Mouse (Mus musculus): ENCODE results near the gene Ltb4r1. TPM values are rescaled to one million over a fixed set of nuclear protein-coding genes. Genes with fewer than 3 reads are reported as not detected.

The Ltb4r1 gene
- polyA plus RNA-seq, 1 experiment from 2014 or later = 0.11 TPM

DNA sequence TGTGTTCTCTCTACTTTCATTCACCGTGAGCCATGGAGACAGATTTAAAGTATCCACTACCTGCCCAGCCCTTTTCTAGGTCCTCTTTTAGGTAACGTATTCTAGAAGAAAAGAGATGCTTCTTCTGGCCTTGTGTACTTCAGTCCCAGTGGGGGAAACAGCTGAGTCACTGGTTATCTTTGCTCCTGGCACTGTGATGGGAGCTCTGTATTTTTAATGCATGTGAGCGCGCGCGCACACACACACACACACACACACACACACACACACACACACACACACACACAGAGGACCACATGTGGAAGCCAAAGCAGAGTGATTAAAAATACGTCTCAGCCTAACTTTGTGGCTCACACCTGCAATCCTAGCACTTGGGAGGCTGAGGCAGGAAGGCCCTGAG, 42.3 kb upstream of the Ltb4r1 start:
- H3K9me3 ChIP-seq (replicated peaks; ENCODE audit: control insufficient read depth, low read length) = no peaks in the 10 kb centered on the region
- no peak overlapping the region for H3K27ac ChIP-seq (ENCODE audit: low read depth, low read length)
- no peaks in the 10 kb centered on the region for H3K27me3 ChIP-seq (ENCODE audit: control insufficient read depth, insufficient read depth, low read length)
- WGBS (ENCODE audit: insufficient replicate concordance) = 91% methylated on average over 7 of the region's 7 CpGs
- no peak overlapping the region for H3K9ac ChIP-seq (ENCODE audit: low read depth, low read length)
- H3K4me3 ChIP-seq (ENCODE audit: low read depth, low read length) = no peak overlapping the region
- no peak overlapping the region for H3K4me2 ChIP-seq
- no peak for ATAC-seq (replicated peaks; ENCODE audit: insufficient number of reproducible peaks, low FRiP score, low TSS enrichment)
- 0 out of 2 replicates have a peak, but pooled peaks cover 4% of the 10 kb centered on the region for H3K36me3 ChIP-seq (ENCODE audit: control insufficient read depth, insufficient read depth, low read length)
- H3K4me1 ChIP-seq (ENCODE audit: control insufficient read depth, insufficient read depth, low read length) = no peaks in the 10 kb centered on the region

DNA sequence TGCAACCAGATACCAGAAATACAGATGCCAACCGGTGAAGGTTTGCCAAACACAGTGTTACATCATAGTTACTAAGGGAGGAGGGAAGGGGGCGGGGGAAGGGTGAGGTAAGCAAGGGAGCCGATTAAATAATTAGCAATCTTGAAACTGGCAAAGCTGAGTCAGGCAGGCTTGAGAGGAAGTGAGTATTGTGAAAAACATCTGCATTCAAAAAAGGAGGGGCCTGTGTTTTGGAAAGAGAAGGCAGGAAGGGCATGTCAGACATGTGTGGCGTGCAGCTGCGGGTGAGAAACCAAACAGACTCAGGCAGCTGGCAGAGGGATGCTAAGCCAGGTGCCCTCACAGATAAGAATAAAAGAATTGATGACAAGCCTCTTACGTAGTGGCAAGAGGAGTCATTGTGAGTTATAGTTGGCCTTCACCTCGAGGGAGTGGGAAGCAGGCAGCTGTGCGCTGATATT, 41.3 kb upstream of the Ltb4r1 start:
- 45% methylated on average over 8 of the region's 8 CpGs for WGBS (ENCODE audit: insufficient replicate concordance)
- no peak overlapping the region for H3K9ac ChIP-seq (ENCODE audit: low read depth, low read length)
- H3K4me3 ChIP-seq (ENCODE audit: low read depth, low read length) = no peak overlapping the region
- 0 out of 2 replicates have a peak, but pooled peaks cover 4% of the 10 kb centered on the region for H3K36me3 ChIP-seq (ENCODE audit: control insufficient read depth, insufficient read depth, low read length)
- H3K27ac ChIP-seq (ENCODE audit: low read depth, low read length) = no peak overlapping the region
- H3K27me3 ChIP-seq (ENCODE audit: control insufficient read depth, insufficient read depth, low read length) = no peaks in the 10 kb centered on the region
- H3K4me2 ChIP-seq = no peak overlapping the region
- no peaks in the 10 kb centered on the region for H3K4me1 ChIP-seq (ENCODE audit: control insufficient read depth, insufficient read depth, low read length)
- ATAC-seq (replicated peaks; ENCODE audit: insufficient number of reproducible peaks, low FRiP score, low TSS enrichment) = no peak
- H3K9me3 ChIP-seq (replicated peaks; ENCODE audit: control insufficient read depth, low read length) = no peaks in the 10 kb centered on the region

DNA sequence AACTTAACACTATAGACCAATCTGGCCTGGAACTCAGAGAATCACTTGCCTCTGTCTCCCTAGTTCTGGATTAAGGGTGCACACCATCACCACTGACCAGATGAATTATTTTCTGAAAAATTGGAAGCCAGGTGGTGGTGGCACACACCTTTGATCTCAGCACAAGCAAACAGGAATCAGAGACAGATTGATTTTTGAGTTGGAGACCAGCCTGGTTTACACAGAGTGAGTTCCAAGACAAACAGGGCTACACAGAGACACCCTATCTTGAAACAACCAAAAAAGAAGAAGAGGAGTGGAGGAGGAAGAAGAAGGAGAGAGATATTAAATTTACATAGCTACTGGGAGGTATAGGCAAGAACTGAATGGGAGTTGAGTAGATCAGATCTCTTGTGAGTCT, 39.5 kb upstream of the Ltb4r1 start:
- no peak for ATAC-seq (replicated peaks; ENCODE audit: insufficient number of reproducible peaks, low FRiP score, low TSS enrichment)
- no peaks in the 10 kb centered on the region for H3K9me3 ChIP-seq (replicated peaks; ENCODE audit: control insufficient read depth, low read length)
- H3K27ac ChIP-seq (ENCODE audit: low read depth, low read length) = no peak overlapping the region
- H3K4me3 ChIP-seq (ENCODE audit: low read depth, low read length) = no peak overlapping the region
- no peaks in the 10 kb centered on the region for H3K36me3 ChIP-seq (ENCODE audit: control insufficient read depth, insufficient read depth, low read length)
- no peak overlapping the region for H3K4me2 ChIP-seq
- no peaks in the 10 kb centered on the region for H3K4me1 ChIP-seq (ENCODE audit: control insufficient read depth, insufficient read depth, low read length)
- H3K9ac ChIP-seq (ENCODE audit: low read depth, low read length) = no peak overlapping the region
- no peaks in the 10 kb centered on the region; the same call in 1 of the 2 replicates for H3K27me3 ChIP-seq (ENCODE audit: control insufficient read depth, insufficient read depth, low read length)

DNA sequence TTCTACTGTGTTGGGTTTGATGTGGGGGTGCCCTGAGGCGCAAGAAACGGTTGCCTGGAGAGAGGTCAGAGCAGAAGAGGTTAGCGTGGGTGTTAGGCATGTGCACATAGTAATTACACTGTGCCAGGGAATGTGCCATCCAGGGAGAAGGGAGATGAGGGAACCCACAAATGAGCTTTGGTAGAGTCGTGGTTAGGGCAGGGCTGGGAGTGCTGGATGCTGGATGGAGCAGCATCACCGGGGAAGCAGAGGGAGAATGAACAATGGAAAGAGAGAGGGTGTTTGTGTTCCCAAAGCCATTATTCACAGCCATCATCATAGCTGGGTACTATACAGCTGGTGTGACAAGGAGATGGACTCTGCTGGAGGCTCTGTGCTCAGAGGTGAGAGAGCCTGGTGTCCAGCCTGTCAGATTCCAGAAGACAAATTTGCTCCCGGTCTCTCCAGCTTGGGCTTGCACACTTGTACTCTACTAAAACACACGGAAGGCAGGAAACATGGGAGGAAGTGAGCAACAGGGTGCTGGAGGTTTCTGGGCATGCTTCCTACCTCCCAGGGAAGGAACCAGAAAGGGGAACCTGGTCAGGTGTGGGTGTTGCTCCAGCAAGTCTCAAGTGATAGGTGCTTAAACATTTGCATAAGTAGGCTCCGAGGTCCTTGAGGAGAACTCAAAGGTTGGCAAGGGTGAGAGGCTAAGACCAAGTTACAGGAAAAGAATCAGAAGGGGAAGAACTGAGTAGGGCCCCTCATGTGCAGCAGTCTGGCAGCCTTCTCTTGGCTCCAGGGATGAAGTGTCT, 37.7 kb upstream of the Ltb4r1 start:
- no peaks in the 10 kb centered on the region for H3K36me3 ChIP-seq (ENCODE audit: control insufficient read depth, insufficient read depth, low read length)
- H3K9ac ChIP-seq (ENCODE audit: low read depth, low read length) = no peak overlapping the region
- H3K27me3 ChIP-seq (ENCODE audit: control insufficient read depth, insufficient read depth, low read length) = no peaks in the 10 kb centered on the region; the same call in 1 of the 2 replicates
- no peak overlapping the region for H3K4me3 ChIP-seq (ENCODE audit: low read depth, low read length)
- no peak overlapping the region for H3K27ac ChIP-seq (ENCODE audit: low read depth, low read length)
- ATAC-seq (replicated peaks; ENCODE audit: insufficient number of reproducible peaks, low FRiP score, low TSS enrichment) = no peak
- no peaks in the 10 kb centered on the region for H3K9me3 ChIP-seq (replicated peaks; ENCODE audit: control insufficient read depth, low read length)
- 62% methylated on average over 8 of the region's 8 CpGs for WGBS (ENCODE audit: insufficient replicate concordance)
- H3K4me2 ChIP-seq = no peak overlapping the region
- H3K4me1 ChIP-seq (ENCODE audit: control insufficient read depth, insufficient read depth, low read length) = no peaks in the 10 kb centered on the region

DNA sequence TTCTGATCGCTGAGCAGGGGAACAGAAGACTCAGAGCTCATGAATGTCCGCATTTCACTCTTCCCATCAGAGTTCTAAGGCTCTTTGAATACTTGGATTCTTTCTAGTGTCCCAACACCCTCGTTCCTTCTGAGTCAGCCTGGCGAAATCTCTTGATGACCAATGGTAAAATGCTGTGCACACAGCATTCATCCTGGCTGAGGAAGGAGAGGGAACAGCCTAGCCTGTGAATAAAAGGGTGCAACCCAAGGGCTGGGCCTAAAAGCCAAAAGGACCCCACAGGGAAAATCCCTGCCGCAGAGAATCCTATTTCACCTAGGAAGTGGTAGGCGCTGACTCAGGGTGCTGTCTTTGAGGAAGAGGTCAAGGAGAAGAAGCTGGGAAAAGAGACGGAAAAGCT, 35.6 kb upstream of the Ltb4r1 start:
- no peaks in the 10 kb centered on the region for H3K36me3 ChIP-seq (ENCODE audit: control insufficient read depth, insufficient read depth, low read length)
- H3K4me3 ChIP-seq (ENCODE audit: low read depth, low read length) = no peak overlapping the region
- H3K9ac ChIP-seq (ENCODE audit: low read depth, low read length) = no peak overlapping the region
- H3K27me3 ChIP-seq (ENCODE audit: control insufficient read depth, insufficient read depth, low read length) = no peaks in the 10 kb centered on the region; the same call in 1 of the 2 replicates
- no peak for ATAC-seq (replicated peaks; ENCODE audit: insufficient number of reproducible peaks, low FRiP score, low TSS enrichment)
- no peaks in the 10 kb centered on the region for H3K4me1 ChIP-seq (ENCODE audit: control insufficient read depth, insufficient read depth, low read length)
- no peaks in the 10 kb centered on the region for H3K9me3 ChIP-seq (replicated peaks; ENCODE audit: control insufficient read depth, low read length)
- H3K27ac ChIP-seq (ENCODE audit: low read depth, low read length) = no peak overlapping the region
- H3K4me2 ChIP-seq = no peak overlapping the region
- WGBS (ENCODE audit: insufficient replicate concordance) = 70% methylated on average over 7 of the region's 7 CpGs

DNA sequence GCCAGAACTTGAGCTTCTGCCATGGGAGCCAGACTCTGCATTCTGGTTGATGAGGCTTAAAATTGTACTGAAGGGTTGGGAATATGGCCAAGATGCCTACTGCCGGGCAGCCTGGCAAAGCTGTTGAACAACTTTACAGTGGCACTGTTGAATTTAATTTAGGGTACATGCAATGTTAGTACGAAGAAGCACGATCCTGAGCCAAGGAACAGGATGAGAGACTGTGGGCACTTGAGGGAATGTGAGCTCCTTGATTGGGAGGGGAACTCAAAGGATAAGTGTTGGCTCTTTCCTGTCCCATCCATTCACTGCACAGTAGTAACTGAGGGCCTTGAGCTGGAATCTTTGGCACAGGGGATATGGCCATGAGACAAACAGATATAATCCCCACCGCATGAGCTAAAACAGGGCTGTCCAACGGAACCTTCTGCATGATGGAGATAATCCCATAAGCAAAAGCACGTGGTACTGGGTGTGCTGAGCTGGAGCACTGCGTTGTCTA, 35.2 kb upstream of the Ltb4r1 start:
- Histone ChIP-seq H3K9me3 (replicated peaks; ENCODE audit: control insufficient read depth, low read length) (no peaks in the 10 kb centered on the region), H3K9ac (ENCODE audit: low read depth, low read length) (no peak overlapping the region), H3K4me2 (no peak overlapping the region), H3K36me3 (ENCODE audit: control insufficient read depth, insufficient read depth, low read length) (no peaks in the 10 kb centered on the region), H3K27me3 (ENCODE audit: control insufficient read depth, insufficient read depth, low read length) (no peaks in the 10 kb centered on the region; the same call in 1 of the 2 replicates), H3K27ac (ENCODE audit: low read depth, low read length) (no peak overlapping the region), H3K4me3 (ENCODE audit: low read depth, low read length) (no peak overlapping the region), H3K4me1 (ENCODE audit: control insufficient read depth, insufficient read depth, low read length) (no peaks in the 10 kb centered on the region)
- no peak for ATAC-seq (replicated peaks; ENCODE audit: insufficient number of reproducible peaks, low FRiP score, low TSS enrichment)
- 72% methylated on average over 7 of the region's 7 CpGs for WGBS (ENCODE audit: insufficient replicate concordance)

DNA sequence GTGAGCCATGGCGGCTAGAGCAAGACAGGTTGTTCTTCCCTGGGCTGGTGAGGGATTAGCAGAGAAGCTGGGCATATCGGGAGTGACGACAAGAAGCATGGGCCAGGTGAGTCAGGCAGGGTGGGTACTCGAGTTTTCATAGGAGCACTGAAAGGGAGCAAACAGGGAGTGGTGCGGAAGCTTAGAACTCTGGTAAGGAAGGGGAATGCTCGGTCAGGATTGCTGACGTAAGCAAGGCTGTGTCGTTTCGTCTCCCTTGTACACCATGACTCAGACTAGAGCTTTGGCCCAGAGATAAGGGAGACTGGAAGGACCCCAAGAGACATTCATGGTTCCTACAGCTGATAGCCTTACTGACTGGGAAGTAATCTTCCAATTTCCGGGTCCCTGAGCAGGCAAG, 31.9 kb upstream of the Ltb4r1 start:
- no peak overlapping the region for H3K9ac ChIP-seq (ENCODE audit: low read depth, low read length)
- no peak overlapping the region for H3K4me3 ChIP-seq (ENCODE audit: low read depth, low read length)
- H3K36me3 ChIP-seq (ENCODE audit: control insufficient read depth, insufficient read depth, low read length) = no peaks in the 10 kb centered on the region
- H3K27ac ChIP-seq (ENCODE audit: low read depth, low read length) = no peak overlapping the region
- WGBS (ENCODE audit: insufficient replicate concordance) = 62% methylated on average over 10 of the region's 10 CpGs
- no peaks in the 10 kb centered on the region; the same call in 1 of the 2 replicates for H3K27me3 ChIP-seq (ENCODE audit: control insufficient read depth, insufficient read depth, low read length)
- no peak overlapping the region for H3K4me2 ChIP-seq
- H3K4me1 ChIP-seq (ENCODE audit: control insufficient read depth, insufficient read depth, low read length) = no peaks in the 10 kb centered on the region
- ATAC-seq (replicated peaks; ENCODE audit: insufficient number of reproducible peaks, low FRiP score, low TSS enrichment) = no peak
- no peaks in the 10 kb centered on the region for H3K9me3 ChIP-seq (replicated peaks; ENCODE audit: control insufficient read depth, low read length)

DNA sequence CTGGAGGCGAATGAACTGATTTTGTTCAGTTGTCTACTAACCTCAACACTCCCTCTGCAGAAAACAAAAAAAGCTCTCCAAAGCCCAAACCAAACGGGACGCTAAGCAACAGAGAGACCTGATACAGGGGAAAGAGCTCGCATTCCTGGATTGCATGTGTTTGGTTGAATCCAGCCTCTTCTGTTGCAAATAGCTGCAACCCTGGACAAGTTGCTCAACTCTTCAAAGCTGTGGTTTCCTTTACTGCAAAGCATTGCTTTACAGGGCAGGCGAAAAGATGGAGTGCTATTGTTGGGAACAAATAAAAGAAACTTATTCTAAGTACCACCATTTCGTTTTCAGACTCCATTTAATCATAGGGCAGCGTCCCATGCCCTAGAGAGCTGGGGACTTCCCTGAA, 30.9 kb upstream of the Ltb4r1 start:
- no peak overlapping the region for H3K27ac ChIP-seq (ENCODE audit: low read depth, low read length)
- H3K4me1 ChIP-seq (ENCODE audit: control insufficient read depth, insufficient read depth, low read length) = no peaks in the 10 kb centered on the region
- no peak overlapping the region for H3K4me2 ChIP-seq
- 71% methylated on average over 7 of the region's 7 CpGs for WGBS (ENCODE audit: insufficient replicate concordance)
- no peak overlapping the region for H3K4me3 ChIP-seq (ENCODE audit: low read depth, low read length)
- no peak for ATAC-seq (replicated peaks; ENCODE audit: insufficient number of reproducible peaks, low FRiP score, low TSS enrichment)
- no peaks in the 10 kb centered on the region; the same call in 1 of the 2 replicates for H3K27me3 ChIP-seq (ENCODE audit: control insufficient read depth, insufficient read depth, low read length)
- H3K9ac ChIP-seq (ENCODE audit: low read depth, low read length) = no peak overlapping the region
- H3K9me3 ChIP-seq (replicated peaks; ENCODE audit: control insufficient read depth, low read length) = no peaks in the 10 kb centered on the region
- no peaks in the 10 kb centered on the region for H3K36me3 ChIP-seq (ENCODE audit: control insufficient read depth, insufficient read depth, low read length)

DNA sequence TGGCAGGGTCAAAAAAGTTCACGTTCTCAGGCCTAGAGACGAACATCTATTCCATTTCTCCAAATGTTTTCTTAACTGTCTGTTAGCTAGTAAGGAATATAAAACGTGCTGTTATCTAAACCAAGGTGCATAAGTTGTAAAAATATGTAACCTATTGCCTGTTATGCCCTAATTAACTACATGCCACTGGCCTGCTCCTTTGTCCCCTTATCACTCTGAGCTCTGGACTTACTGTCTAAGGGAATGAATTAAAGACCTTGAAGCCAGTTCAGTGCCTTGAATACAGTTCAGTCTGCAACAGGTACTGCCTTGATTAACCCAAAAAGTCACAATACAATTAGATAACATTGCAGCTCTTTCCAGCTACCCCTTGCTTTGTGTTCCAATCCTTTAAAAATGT, 30.4 kb upstream of the Ltb4r1 start:
- 56% methylated on average over 3 of the region's 3 CpGs for WGBS (ENCODE audit: insufficient replicate concordance)
- H3K4me1 ChIP-seq (ENCODE audit: control insufficient read depth, insufficient read depth, low read length) = no peaks in the 10 kb centered on the region
- H3K36me3 ChIP-seq (ENCODE audit: control insufficient read depth, insufficient read depth, low read length) = peaks cover 4% of the 10 kb centered on the region; the same call in 1 of the 2 replicates
- ATAC-seq (replicated peaks; ENCODE audit: insufficient number of reproducible peaks, low FRiP score, low TSS enrichment) = no peak
- no peak overlapping the region for H3K27ac ChIP-seq (ENCODE audit: low read depth, low read length)
- no peaks in the 10 kb centered on the region for H3K9me3 ChIP-seq (replicated peaks; ENCODE audit: control insufficient read depth, low read length)
- H3K27me3 ChIP-seq (ENCODE audit: control insufficient read depth, insufficient read depth, low read length) = no peaks in the 10 kb centered on the region; the same call in 1 of the 2 replicates
- H3K9ac ChIP-seq (ENCODE audit: low read depth, low read length) = no peak overlapping the region
- no peak overlapping the region for H3K4me3 ChIP-seq (ENCODE audit: low read depth, low read length)
- H3K4me2 ChIP-seq = no peak overlapping the region

Data from heart, embryonic 11.5 days (tissue).